Mouse (Mus musculus) forebrain, embryonic 12.5 days (tissue): ENCODE results near the gene Cry1. TPM values are rescaled to one million over a fixed set of nuclear protein-coding genes. Genes with fewer than 3 reads are reported as not detected.
A peak's percentile ranks its signal among the peaks of the same experiment; 100 is the strongest.

Source experiments
- ATAC-seq: fragments of 200-750 bp; cut with Nextera tagmentation; 2 replicates; pipeline ENCODE4 v1.8.0; 2017; ENCODE audit warnings: moderate TSS enrichment; ENCODE audit not compliant: low FRiP score
- H3K27ac ChIP-seq: fragments of 300-500 bp; sonication (generic); 2 replicates; pipeline ENCODE4 v1.5.1; 2016; ENCODE audit warnings: mild to moderate bottlenecking
- H3K27me3 ChIP-seq: fragments of 300-500 bp; sonication (generic); 2 replicates; pipeline ENCODE4 v1.6.1; 2016; ENCODE audit warnings: mild to moderate bottlenecking
- H3K36me3 ChIP-seq: fragments of 300-500 bp; sonication (generic); replicated peaks from 2 replicates; pipeline ENCODE4 v1.6.1; 2016; ENCODE audit warnings: mild to moderate bottlenecking
- H3K4me1 ChIP-seq: fragments of 300-500 bp; sonication (generic); 2 replicates; pipeline ENCODE4 v1.6.1; 2016
- H3K4me2 ChIP-seq: fragments of 300-500 bp; sonication (generic); 2 replicates; pipeline ENCODE4 v1.6.1; 2016; ENCODE audit warnings: mild to moderate bottlenecking, moderate library complexity
- H3K4me3 ChIP-seq: fragments of 300-500 bp; sonication (generic); replicated peaks from 2 replicates; pipeline ENCODE4 v1.5.1; 2016; ENCODE audit warnings: mild to moderate bottlenecking
- H3K9ac ChIP-seq: fragments of 300-500 bp; sonication (generic); 2 replicates; pipeline ENCODE4 v1.6.1; 2016; ENCODE audit warnings: mild to moderate bottlenecking
- H3K9me3 ChIP-seq: fragments of 300-500 bp; sonication (generic); 2 replicates; pipeline ENCODE4 v1.6.1; 2016
- WGBS: fragments of 180-500 bp; shearing (Covaris S2); methylation state at CpG from one replicate; pipeline ENCODE4 v1.1.7; 2016; 5-methylcytosine and 5-hydroxymethylcytosine counted together
- polyA plus RNA-seq: library from polyadenylated mRNA; unstranded; fragments of >200 nt; fragmentation: Nextera tagmentation; extraction: Ambion mirVana; gene quantifications from 2 replicates; pipeline ENCODE4 v1.2.1, GENCODE M21; 2016

Cry1 gene
- polyA plus RNA-seq, 1 experiment from 2014 or later: 37.4 TPM

DNA sequence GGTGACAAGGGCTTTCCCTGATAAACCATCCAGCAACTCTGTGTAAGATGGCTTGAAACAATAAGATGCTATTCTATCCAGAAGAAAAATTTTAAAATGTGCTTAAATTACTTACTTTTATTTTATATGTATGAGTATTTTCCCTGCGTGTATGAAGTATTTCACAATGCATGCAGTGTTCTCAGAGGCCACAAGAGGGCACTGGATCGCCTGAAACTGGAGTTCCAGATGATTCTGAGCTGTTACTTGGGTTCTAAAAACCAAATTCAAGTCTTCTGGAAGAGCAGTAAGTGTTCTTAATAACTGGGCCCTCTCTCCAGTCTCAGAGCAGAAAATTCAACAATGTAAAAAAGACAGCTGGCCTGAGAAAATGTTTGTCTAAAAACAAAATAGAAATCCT, 30.7 kb downstream of the Cry1 start:
- no peaks in the 10 kb centered on the region for H3K27me3 ChIP-seq
- peaks cover 3% of the 10 kb centered on the region for H3K36me3 ChIP-seq
- no peak overlapping the region for H3K4me2 ChIP-seq
- H3K4me3 ChIP-seq: no peak overlapping the region
- H3K9me3 ChIP-seq: no peaks in the 10 kb centered on the region
- WGBS: 3% methylated on average over 2 of the region's 2 CpGs
- H3K27ac ChIP-seq: no peak overlapping the region
- no peaks in the 10 kb centered on the region for H3K4me1 ChIP-seq
- H3K9ac ChIP-seq: no peak overlapping the region
- ATAC-seq: no peak

DNA sequence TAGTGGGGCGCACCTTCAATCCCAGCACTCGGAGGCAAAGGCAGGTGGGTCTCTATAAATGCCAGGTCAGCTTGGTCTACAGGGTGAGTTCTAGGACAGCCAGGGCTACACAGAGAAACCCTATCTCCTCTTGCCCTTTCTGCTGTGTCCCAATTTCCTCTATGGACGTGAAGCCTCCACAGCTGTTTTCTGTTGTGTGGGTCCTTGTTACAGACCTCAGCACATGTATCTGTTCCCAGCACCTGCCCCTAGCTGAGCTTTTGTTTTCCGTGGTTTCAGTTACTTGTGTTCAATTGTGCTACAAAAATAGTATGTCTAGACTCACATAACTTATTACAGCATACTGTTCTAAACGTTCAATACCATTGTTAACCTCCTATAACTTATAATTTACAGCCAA, 35.6 kb downstream of the Cry1 start:
- H3K27me3 ChIP-seq: no peaks in the 10 kb centered on the region
- no peak overlapping the region for H3K4me3 ChIP-seq
- no peak for ATAC-seq
- H3K9me3 ChIP-seq: no peaks in the 10 kb centered on the region
- H3K27ac ChIP-seq: no peak overlapping the region
- WGBS: 89% methylated on average over 5 of the region's 5 CpGs
- no peak overlapping the region for H3K9ac ChIP-seq
- no peaks in the 10 kb centered on the region for H3K4me1 ChIP-seq
- H3K4me2 ChIP-seq: no peak overlapping the region
- H3K36me3 ChIP-seq: peaks cover 21% of the 10 kb centered on the region

DNA sequence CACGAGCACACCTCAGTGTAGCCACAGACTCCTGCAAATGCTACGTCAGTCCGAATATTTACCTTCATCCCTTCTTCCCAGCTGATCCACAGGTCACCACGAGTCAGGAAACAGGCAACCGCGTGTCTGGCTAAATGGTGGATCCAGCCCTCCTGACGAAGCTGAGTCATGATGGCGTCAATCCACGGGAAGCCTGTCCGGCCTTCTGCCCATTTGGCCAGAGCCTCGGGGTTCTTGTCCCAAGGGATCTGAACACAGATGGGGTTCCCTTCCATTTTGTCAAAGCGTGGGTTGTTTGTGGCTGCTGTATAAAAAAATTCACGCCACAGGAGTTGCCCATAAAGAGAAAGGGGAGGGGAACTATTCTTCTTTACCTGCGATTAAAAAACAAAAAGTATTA, 38.6 kb downstream of the Cry1 start:
- no peaks in the 10 kb centered on the region for H3K27me3 ChIP-seq
- no peak for ATAC-seq
- H3K27ac ChIP-seq: no peak overlapping the region
- 91% methylated on average over 14 of the region's 14 CpGs for WGBS
- H3K4me1 ChIP-seq: no peaks in the 10 kb centered on the region
- H3K36me3 ChIP-seq: peaks cover 37% of the 10 kb centered on the region
- no peak overlapping the region for H3K4me3 ChIP-seq
- H3K9me3 ChIP-seq: no peaks in the 10 kb centered on the region
- no peak overlapping the region for H3K4me2 ChIP-seq
- no peak overlapping the region for H3K9ac ChIP-seq

DNA sequence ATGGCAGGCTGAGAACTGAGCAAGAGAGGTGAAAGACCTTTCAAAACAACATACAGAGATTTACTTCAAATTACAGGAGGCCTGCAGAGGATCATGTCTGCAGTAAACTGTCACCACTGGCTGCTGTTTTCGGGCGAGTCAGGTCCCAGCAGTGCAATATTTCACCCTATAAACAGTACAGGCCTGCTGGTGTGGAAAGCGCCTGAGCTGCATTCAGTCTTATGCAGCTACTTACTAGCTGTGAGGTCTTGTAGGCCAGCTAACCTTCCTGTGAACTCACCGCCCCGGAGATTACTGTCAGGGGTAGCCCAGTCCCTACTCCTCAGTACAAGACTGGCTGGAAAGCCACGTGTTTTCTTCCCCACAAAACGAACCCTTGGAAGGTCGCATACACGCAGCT, 43.4 kb downstream of the Cry1 start:
- no peaks in the 10 kb centered on the region for H3K9me3 ChIP-seq
- no peak overlapping the region for H3K4me3 ChIP-seq
- H3K4me2 ChIP-seq: no peak overlapping the region
- 0 out of 2 replicates have a peak, but pooled peaks cover 5% of the 10 kb centered on the region for H3K4me1 ChIP-seq
- no peak overlapping the region for H3K9ac ChIP-seq
- ATAC-seq: no peak
- WGBS: 90% methylated on average over 9 of the region's 9 CpGs
- H3K27ac ChIP-seq: no peak overlapping the region
- H3K36me3 ChIP-seq: peaks cover 26% of the 10 kb centered on the region
- no peaks in the 10 kb centered on the region for H3K27me3 ChIP-seq

DNA sequence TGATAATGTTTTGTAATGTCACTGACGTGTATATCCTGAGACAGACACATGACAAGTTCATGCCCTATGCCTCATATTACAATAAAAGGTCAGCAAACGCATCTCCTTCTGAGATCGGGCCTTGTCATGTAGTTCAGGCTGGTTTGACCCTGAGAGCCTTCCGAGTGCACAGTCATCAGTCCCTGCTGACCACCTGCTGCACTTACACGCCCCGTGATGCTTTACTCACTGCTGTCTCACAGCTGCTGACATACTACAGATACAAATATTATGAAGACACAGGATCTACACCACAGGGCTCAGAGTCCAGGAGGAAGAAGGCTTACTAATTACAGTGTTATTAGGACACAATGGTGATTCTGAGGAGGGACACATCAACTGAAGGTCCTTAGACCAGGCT, 48.3 kb downstream of the Cry1 start:
- Histone ChIP-seq H3K4me1 (0 out of 2 replicates have a peak, but pooled peaks cover 5% of the 10 kb centered on the region), H3K9me3 (no peaks in the 10 kb centered on the region), H3K4me2 (no peak overlapping the region), H3K27me3 (no peaks in the 10 kb centered on the region), H3K36me3 (peaks cover 13% of the 10 kb centered on the region), H3K27ac (no peak overlapping the region), H3K9ac (no peak overlapping the region), H3K4me3 (no peak overlapping the region)
- no peak for ATAC-seq
- 91% methylated on average over 6 of the region's 6 CpGs for WGBS

DNA sequence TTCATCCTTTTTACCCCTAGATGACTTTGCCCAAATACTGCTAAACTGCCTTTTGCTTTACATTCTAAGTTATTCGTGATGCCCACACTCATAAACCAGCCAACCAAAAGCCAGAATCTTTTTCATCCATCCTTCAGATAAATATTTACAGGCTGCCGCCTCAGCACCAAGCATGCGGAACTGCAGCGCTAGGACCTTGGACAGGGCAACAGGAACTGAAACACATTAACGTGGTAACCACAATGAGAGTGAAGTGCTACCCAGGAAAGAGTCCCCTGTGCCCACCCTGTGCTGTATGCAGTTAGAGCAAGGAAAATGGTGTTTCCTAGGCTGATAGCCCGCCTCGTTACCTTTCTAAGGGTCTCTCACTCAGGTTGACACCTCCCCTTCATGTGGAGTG, 56.4 kb downstream of the Cry1 start:
- WGBS: 23% methylated on average over 7 of the region's 7 CpGs
- Histone ChIP-seq H3K9ac (peak overlapping the region; percentile 42; the same call in 1 of the 2 replicates), H3K4me3 (peak overlapping the region; percentile 71), H3K36me3 (peaks cover 20% of the 10 kb centered on the region), H3K4me1 (peaks cover 18% of the 10 kb centered on the region), H3K27ac (peak overlapping the region; percentile 11; the same call in 1 of the 2 replicates), H3K27me3 (no peaks in the 10 kb centered on the region), H3K9me3 (no peaks in the 10 kb centered on the region), H3K4me2 (peak overlapping the region; percentile 67)
- ATAC-seq: peak; percentile 20; the same call in 1 of the 2 replicates

DNA sequence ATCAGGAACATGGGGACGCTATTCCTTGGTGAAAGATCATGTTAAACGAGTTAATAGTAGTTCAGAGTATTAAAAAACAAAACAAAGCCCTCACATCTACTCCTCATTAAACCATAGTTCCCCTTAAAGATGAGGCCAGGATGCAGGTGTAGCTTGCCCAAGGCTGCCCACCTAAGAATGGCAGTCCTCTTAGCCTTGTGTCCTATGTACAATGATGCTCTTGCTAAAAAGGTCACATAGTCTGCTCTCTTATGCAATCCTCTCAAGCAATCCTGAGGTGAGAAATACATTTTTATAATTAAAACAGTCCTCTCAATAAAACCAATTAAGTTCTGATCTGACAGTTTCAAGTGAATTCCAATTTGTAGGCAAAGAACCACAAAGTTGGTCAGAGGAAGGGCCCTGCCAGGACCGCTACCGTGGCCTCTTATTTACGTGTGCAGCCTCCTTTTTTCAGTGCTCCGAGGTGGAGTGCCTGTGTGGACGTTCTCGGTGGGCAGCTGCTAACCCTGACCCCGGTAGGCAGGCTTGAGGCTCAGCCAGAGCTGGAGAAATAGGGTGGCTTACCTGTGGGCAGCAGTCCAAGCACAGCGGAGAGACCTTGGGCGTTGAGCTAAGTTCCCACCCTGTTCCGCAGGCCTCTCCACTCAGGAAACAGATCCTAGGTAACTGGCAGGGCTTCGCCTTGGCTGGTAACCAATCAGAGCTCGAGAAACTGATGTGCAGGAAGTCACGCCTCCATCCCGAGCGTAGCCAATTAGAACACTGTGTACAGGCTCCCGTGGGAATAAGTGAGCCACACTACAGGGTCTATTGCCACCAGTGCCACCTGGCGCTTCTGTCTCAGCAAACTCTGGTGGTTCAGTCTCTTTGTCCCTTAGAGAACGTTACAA, 57.2 kb downstream of the Cry1 start, which contains the start of gene Mterf2:
Mterf2 (minus strand) TSS at position 633 of the 893 bp plus-strand sequence.
- peaks cover 17% of the 10 kb centered on the region; the same call in 1 of the 2 replicates for H3K36me3 ChIP-seq
- H3K4me1 ChIP-seq: peaks cover 18% of the 10 kb centered on the region
- 8% methylated on average over 20 of the region's 20 CpGs for WGBS
- H3K9ac ChIP-seq: peak within 1 kb of the TSS; percentile 73
- H3K9me3 ChIP-seq: no peaks in the 10 kb centered on the region
- ATAC-seq: peak; percentile 100
- H3K4me2 ChIP-seq: peak within 1 kb of the TSS; percentile 67
- peak within 1 kb of the TSS; percentile 11; the same call in 1 of the 2 replicates for H3K27ac ChIP-seq
- H3K27me3 ChIP-seq: no peaks in the 10 kb centered on the region
- peak within 1 kb of the TSS; percentile 71 for H3K4me3 ChIP-seq

DNA sequence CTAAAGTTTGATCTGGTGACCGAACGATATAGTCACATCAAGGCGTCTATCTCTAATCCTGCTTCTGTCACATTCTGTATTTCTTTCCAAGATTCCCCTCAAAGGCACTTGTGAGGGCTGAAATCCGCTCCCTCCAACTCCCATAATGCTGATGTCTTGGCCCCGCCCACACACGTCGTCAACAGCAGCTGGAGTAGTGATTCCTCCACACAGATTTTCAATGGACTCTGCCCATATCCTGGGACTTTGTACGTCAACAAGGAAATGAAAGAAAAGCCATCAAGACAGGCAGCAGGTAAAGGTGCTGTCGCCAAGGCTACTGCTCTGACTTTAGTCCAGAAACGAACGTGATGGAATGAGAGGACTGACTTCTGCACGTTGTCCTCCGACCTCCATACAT, 59.7 kb downstream of the Cry1 start:
- H3K27ac ChIP-seq: no peak overlapping the region
- no peaks in the 10 kb centered on the region for H3K27me3 ChIP-seq
- no peaks in the 10 kb centered on the region for H3K9me3 ChIP-seq
- H3K4me3 ChIP-seq: no peak overlapping the region
- no peak overlapping the region for H3K9ac ChIP-seq
- no peak overlapping the region for H3K4me2 ChIP-seq
- H3K4me1 ChIP-seq: peaks cover 18% of the 10 kb centered on the region
- no peak for ATAC-seq
- 89% methylated on average over 13 of the region's 13 CpGs for WGBS
- H3K36me3 ChIP-seq: peaks cover 33% of the 10 kb centered on the region

DNA sequence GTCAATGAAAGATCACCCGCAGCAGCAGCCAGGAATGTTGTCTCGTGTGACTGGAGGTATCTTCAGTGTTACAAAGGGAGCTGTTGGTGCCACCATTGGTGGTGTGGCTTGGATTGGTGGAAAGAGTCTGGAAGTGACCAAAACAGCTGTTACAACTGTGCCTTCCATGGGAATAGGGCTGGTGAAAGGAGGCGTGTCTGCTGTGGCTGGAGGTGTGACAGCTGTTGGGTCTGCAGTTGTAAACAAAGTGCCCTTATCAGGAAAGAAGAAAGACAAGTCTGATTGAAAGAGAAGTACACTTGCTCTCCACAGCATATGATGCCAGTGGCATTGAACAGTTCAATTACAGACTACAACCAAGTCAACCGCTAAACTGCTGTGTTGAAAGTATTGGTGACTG, 70.5 kb downstream of the Cry1 start:
- no peak for ATAC-seq
- H3K9ac ChIP-seq: no peak overlapping the region
- H3K9me3 ChIP-seq: no peaks in the 10 kb centered on the region
- no peaks in the 10 kb centered on the region for H3K4me1 ChIP-seq
- no peaks in the 10 kb centered on the region for H3K27me3 ChIP-seq
- H3K4me2 ChIP-seq: no peak overlapping the region
- H3K27ac ChIP-seq: no peak overlapping the region
- peaks cover 16% of the 10 kb centered on the region for H3K36me3 ChIP-seq
- WGBS: 95% methylated on average over 4 of the region's 4 CpGs
- no peak overlapping the region for H3K4me3 ChIP-seq

DNA sequence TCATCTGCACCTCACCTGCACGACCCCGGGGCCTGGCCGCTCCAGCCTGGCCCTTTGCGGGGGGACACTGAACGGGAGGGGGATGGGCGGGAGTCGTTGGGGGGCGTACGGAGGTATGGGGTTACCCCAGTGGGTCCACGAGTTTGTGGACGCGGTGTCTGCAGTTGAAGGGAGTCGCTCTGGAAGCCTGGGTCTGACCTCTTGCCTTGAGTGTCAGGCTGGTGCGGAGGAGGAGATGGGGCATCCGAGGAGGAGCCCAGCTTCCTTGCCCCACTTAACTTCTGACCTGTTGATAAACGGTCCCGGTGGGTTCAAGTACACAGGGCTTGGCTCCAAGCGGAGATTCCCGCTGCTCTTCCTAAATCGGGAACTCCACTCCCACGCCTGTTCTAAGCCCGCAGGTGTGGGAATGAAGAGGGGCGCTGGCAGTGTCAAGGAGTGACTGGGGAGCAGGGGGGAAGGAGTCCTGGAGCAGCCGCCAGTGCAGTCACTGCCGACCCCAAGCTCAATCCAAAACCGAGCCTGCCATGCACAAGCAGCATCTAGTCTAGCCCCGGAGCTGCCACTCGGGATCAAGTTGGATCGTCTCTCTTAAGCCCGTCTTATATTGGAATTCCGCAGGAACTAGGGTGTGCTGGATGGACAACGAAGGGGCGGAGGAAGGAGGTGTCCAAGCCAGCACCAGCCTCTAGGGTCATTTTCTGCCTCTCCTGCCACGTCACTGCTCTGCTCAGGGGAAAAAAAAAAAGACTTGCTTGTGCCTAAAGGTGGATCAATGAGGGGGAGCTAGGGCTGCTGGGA, 81.6 kb downstream of the Cry1 start:
- H3K9ac ChIP-seq: peak overlapping the region; percentile 94
- H3K4me2 ChIP-seq: peak overlapping the region; percentile 72
- peaks cover 16% of the 10 kb centered on the region for H3K4me1 ChIP-seq
- peak overlapping the region; percentile 88 for H3K27ac ChIP-seq
- no peaks in the 10 kb centered on the region for H3K27me3 ChIP-seq
- no peaks in the 10 kb centered on the region for H3K9me3 ChIP-seq
- under 1% methylated on average over 34 of the region's 34 CpGs for WGBS
- ATAC-seq: peak; percentile 7; the same call in 1 of the 2 replicates
- H3K36me3 ChIP-seq: no peaks in the 10 kb centered on the region
- peak overlapping the region; percentile 94 for H3K4me3 ChIP-seq

DNA sequence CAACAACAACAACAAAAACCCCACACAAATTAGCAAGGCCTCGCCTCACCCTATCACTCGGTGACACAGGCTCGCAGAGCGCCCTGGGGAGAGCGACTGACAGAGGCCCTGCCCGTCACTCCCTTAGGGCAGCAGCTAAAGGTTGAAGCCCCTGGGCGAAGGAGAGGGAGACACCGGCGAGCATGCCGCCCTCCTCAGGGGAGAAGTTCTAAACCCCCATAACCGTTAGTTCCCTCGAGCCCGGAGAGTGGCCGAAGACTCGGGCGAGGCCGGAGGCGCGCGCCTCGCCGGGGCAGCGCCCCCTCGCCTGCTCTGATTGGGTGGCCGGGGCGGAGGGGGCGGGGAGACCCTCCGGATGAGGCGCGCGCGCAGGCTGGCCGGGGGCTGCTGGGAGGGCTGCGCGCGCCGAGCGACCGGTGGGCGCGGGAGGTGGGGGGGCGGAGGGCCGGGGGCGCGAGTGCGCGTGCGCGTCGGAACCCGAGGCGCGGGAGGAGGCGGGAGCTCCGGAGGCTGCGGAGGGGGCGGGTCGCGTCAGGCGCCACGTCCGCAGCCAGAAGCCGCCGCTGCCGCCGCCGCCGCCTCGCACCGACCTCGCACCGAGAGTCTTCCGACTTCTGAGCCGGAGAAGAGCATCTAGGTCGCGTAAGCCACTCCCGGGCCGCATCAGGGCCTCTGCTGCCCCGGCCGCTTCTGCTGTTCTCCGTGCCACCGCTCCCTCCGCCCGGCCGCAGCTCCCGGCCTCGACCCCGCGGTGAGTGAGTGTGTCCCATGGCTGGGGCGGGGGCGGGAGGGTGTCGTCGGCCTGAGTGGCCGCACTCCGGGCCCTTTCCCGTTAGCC, 82.4 kb downstream of the Cry1 start, which contains the start of the genes Fhl4 and Tmem263:
Fhl4 (minus strand) TSS at position 249 of the 838 bp plus-strand sequence.
Tmem263 (plus strand) TSS at position 381 of the 838 bp plus-strand sequence.
- H3K27me3 ChIP-seq: no peaks in the 10 kb centered on the region
- H3K36me3 ChIP-seq: no peaks in the 10 kb centered on the region
- peak within 1 kb of the TSS; percentile 94 for H3K9ac ChIP-seq
- peak within 1 kb of the TSS; percentile 88 for H3K27ac ChIP-seq
- H3K4me1 ChIP-seq: peaks cover 16% of the 10 kb centered on the region
- under 1% methylated on average over 71 of the region's 96 CpGs for WGBS
- peak; percentile 98 for ATAC-seq
- H3K4me3 ChIP-seq: peak within 1 kb of the TSS; percentile 94
- peak within 1 kb of the TSS; percentile 72 for H3K4me2 ChIP-seq
- no peaks in the 10 kb centered on the region for H3K9me3 ChIP-seq
